Mouse (Mus musculus): Measurements from ENCODE around the gene Loxl4.

The Loxl4 gene

DNA sequence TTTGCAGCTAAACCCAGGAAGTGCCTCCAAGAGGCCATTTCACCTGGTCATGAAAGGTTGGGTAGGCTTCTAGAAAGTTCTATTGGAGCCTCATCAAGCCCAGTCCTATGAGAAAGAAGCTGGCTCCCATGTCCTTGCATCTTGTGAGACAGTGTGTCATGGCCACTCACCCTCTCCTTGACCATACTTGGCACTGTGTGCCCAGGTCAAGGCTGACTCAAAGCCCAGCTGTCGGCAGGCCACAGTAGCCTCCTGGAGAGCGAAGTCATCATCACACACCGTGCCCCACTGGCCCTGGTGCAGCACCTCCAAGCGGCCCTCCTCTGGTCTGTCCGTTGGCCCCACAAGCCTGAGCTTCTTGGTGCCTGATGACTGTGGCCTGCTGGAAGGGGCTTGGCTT lies 4.5 kb downstream of the Loxl4 start:
- DNase-seq: no peak

DNA sequence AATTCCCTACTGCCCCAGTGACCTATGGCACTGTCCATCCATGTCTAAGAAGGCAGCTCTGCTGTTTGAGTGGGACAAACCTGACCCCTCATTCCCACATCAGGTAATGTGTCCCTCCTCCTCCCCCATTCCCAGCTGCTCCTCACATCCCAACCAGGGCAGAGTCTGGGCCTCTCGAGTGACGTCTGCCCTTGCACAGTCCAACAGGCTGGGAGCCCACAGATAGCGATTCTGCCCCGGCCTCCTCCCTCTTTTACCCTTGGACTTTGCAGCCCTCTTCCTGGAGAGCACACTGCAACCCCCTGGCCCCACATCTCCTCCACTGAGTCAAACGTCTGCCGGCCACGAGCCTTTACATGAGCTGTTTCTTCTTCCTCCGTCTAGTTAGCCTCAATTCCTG lies 10.0 kb downstream of the Loxl4 start:
- DNase-seq: no peak

DNA sequence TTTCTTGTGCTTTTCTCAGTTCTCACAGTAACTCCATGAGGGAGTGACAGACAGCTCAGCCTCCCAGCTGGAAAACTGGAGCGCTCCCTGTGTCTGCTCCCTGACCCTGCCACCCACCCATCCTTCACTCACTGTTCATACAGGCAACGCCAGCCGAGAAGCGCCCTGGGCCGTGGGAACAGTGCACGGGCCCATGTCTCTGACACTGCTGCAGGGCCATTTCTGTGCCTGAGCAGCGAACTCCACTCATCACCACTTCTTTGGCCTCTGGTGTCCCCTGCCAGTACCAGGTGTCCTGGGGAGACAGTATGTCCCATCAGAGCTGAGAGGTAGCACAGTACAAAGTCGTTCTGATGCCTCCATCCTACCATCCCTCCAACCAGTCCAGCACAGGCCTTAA lies 10.6 kb downstream of the Loxl4 start:
- no peak for DNase-seq

GRCm38 (mm10) chr19:42601445-42601844 lies 11.2 kb downstream of the Loxl4 start:
- peak; percentile 53 for DNase-seq

DNA sequence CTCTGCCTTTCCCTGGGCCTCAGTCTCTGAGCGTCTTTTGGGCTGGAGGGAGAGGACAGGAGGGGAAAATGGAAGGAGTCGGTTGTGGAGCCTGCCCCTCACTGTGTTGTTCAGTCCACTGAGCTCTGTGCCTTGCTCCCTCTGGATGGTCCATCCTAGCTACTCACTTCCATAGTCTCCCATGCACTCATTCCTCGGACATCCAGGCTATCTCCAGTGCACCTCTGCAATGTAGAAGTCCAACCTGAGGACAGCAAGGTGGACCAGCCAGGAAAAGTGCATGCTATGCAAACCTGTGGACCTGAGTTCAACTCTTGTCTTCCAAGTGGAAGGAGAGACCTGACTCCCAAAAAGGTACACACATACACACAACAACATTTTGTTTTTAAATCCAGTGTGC lies 12.0 kb downstream of the Loxl4 start:
- DNase-seq: no peak

GRCm38 (mm10) chr19:42599891-42600290 lies 12.7 kb downstream of the Loxl4 start:
- peak; percentile 54 for DNase-seq

DNA sequence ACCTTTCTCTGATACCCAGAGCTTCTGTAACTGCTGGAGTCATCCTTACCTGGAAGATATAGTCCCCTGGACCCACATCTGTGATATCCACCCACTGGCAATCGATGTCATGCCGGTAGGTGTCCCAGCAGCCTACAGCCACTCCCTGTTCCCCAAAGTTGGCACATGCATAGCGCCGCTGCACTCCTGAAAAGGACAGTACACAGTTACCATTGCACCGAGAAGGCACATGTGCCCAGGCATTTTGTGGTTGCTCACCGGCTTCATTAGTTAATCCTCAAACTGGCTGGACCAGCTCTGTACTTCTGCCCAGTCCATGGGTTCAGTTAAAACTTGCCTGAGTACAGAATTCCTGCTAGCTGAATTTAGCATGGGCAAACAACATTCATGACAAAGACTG lies 14.7 kb downstream of the Loxl4 start:
- peak; percentile 31 for DNase-seq

DNA sequence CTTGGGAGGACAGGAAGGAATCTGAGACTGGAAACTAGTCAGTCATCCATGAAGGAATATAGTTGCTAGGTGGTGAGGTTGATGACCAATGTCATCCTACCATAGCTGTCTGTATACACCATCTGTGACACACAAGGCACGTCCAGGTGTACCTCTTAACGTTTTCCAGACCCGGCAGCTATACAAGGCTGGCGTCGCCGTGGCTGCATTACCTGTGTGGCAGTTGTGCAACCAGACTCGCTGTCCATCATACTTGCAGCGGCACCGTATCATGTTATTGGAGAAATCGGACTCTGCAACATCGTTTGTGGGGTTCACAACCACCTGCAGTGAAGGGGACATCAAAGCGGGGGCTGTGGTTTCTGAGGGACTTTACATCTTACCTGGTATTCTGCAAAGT lies 15.3 kb downstream of the Loxl4 start:
- DNase-seq: no peak

DNA sequence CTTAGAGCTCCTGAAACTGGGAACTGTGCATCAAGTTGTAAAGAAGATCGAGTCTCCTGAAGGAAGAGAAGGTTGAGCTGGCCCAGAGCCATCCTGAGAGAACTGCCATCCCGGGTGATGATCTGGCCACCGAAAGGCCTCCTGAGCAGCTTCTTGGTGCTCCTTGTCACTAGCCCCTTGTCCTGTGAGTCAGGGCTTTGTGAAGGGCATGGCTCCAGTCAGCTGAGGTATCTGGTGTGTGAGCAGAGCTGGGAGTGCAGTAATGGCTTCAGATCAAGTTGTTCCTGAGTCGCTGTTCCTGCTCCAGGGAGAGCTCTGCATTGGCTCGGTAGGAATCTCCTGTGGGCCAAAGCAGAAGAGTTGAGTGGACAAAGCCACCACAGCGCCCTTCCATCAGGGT lies 17.5 kb downstream of the Loxl4 start:
- no peak for DNase-seq

DNA sequence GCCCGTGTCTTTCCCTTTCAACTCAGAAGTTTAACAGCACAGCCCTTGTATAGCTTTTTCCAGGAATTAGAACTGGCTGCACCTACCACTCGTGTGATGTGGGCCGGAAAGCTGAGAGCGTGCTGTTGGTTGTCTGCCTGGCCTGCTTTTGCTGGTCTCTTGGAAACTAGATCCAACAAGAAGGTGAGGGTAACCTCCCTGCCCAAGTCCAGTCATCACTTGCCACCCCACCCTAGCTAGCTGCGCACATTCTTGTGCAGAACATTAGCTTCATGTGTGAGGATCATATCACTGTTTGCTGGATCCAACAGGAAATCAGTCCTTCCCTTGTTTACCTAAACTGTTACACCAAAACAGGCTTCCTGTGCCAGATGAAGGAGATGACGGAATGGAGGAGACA lies 19.2 kb downstream of the Loxl4 start:
- DNase-seq: no peak

GRCm38 (mm10) chr19:42591534-42591933 lies 21.1 kb downstream of the Loxl4 start:
- no peak for DNase-seq

- no peak for DNase-seq
Measured at GRCm38 (mm10) chr19:42589246-42589645, 23.4 kb downstream of the Loxl4 start.

DNA sequence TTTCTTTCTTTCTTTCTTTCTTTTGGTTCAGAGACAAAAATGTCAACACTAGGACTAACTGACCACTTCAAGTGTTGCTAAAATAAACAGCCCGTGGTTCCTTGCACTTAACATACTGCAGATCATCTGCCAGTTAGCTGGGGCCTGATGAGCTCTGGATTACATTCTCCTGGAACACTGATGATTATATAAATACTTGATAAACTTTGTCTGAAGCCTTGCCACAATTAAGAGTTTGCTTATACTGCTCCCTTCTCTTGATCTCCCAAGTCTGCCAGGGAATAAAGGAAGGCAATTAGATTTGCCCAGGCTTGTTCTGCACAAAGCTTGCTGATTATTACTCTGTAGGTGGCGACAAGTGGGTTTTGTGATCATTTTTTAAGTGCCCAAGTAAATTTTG lies 24.9 kb downstream of the Loxl4 start:
- no peak for DNase-seq

- no peak for DNase-seq
Measured at GRCm38 (mm10) chr19:42584188-42584587, 28.4 kb downstream of the Loxl4 start.

- DNase-seq: no peak
Measured at GRCm38 (mm10) chr19:42583677-42584076, 28.9 kb downstream of the Loxl4 start.

DNA sequence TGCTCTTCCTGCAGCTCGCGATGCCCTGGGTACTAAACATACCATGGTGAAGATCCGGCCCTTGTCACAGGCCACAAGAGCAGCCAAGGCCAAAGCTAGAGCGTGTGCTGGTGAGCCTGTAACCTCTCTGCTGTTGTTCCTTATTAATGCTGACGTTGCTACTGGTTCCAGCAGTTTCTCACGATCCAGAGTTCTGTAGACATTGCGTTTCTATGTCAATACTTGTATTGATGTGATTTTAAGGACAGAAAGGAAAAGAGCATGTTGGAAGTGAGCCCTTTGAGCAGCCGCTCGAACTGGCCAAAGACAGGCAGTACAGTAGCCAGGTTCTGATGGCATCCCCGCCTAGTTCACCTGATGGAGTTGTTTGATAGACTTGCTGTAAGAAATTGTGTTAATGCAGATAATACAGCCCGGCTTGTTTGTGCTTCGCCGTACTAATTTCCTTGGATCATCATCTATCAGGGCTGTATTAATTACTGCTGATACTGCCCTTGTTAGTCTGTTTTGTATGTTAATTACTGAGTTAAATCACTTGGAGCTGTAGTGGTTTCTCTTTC lies 29.7 kb downstream of the Loxl4 start:
- no peak for DNase-seq

DNA sequence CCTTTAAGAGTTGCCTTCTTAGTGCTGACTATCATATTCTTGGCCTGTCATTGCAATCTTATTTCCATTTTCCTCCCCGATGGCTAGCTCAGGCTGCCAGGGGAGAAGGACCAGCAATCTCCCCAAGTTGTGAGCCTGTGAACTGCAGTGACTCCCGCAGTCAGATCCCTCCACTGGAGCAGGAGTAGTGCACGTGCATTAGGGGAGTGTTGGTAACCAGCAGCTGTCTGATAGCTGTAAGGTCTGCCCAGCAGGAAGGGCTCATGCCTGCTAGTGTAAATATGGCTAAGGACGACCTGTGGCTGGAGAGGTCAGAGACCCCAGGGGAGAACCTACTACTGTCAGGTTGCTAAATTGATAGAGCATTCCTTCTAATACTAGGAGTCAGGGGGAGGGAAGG lies 31.9 kb downstream of the Loxl4 start:
- no peak for DNase-seq

- DNase-seq: no peak
Measured at GRCm38 (mm10) chr19:42578631-42579030, 34.0 kb downstream of the Loxl4 start.

DNA sequence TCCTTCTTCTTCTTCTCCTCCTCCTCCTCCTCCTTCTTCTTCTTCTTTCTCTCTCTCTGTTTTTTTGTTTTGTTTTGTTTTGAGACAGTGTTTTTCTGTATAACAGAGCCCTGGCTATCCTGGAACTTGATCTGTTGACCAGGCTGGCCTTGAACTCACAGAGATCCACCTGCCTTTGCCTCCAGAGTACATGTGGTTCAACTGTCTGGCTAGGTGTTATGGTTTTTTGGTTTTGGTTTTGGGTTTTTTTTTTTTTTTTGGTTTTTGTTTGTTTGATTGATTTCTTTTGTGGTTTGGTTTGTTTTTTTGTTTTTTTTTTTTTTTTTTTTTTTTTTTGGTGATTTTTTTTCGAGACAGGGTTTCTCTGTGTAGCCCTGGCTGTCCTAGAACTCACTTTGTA lies 35.8 kb downstream of the Loxl4 start:
- DNase-seq: no peak

- DNase-seq: no peak
Measured at GRCm38 (mm10) chr19:42575317-42575716, 37.3 kb downstream of the Loxl4 start.

GRCm38 (mm10) chr19:42571291-42571690 lies 41.3 kb downstream of the Loxl4 start:
- DNase-seq: no peak

- no peak for DNase-seq
Measured at GRCm38 (mm10) chr19:42569076-42569475, 43.5 kb downstream of the Loxl4 start.

DNA sequence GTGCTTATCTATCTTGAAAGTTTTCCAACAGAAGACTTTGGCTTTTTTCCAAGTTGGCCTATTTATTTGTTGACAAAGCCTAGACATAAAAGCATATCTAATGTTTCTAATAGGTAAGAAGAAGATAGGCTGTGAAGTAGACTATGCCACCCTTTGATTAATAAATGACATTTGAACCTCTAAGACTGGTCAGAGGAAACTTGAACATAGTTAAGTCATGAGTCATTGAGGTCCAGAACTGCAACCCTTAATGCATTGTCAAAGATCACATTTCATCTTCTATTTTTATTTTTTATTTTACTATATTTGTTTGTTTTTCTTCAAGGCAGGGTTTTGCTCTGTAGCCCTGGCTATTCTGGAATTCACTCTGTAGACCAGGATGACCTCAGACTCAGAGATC lies 45.6 kb downstream of the Loxl4 start:
- DNase-seq: no peak

DNA sequence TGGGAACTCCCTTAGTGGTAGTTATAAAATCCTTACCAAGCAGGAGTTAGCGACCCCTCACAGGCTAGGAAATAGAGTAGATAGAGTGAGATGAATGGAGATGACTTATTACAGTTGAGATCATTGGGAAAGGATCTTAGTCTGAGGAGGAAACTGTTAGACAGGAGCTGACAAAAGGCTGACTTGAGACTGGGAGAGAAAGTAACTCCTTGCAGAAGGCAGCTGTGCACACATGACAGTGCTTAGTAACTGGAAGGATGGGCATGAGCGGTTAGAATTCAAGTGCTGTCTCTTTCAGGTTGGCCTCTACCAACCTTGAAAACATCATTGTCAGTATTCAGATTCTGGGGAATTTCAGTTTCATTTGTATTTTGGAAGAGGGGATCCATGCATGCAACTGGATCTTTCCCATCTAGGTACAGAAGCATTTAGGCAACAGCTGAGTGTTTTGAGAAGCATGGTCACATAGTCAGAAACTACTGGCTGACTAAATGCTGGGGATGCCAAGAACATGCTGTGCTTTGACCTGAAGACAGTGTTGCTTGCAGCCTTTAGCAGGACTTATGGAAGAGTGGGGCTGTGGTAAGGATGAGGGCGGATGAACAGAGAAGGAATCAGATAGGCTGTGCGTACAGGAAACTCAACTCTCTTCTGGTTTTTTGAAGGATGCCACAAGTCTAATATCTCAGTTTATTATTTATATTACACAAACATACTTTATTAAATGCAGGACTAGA lies 46.2 kb downstream of the Loxl4 start:
- DNase-seq: peak; percentile 22

GRCm38 (mm10) chr19:42563726-42564270 lies 48.8 kb downstream of the Loxl4 start:
- no peak for DNase-seq
